Mouse (Mus musculus): ENCODE data around the gene Slc30a6. TPM values are rescaled to one million over a fixed set of nuclear protein-coding genes. Genes with fewer than 3 reads are reported as not detected.

Gene Slc30a6
- polyA plus RNA-seq, 1 experiment, result 20.7 TPM

GRCm38 (mm10) chr17:74431481-74431880 lies 36.1 kb downstream of the Slc30a6 start:
- Histone ChIP-seq H3K4me2 (ENCODE audit: low read depth) (no peak overlapping the region), H3K36me3 (ENCODE audit: control insufficient read depth, insufficient read depth) (no peaks in the 10 kb centered on the region), H3ac (ENCODE audit: control insufficient read depth, insufficient read length) (no peak overlapping the region), H3K4me3 (no peak overlapping the region), H3K79me2 (ENCODE audit: control insufficient read depth, insufficient read depth) (no peaks in the 10 kb centered on the region), H3K27me3 (ENCODE audit: control insufficient read depth, insufficient read depth, insufficient read length) (no peaks in the 10 kb centered on the region)
- TF ChIP-seq POLR2AphosphoS2 (IDR thresholded peaks at IDR 0.05; ENCODE audit: insufficient read length, low read depth) (no peak), POLR2A (IDR thresholded peaks at IDR 0.05; ENCODE audit: insufficient read length, low read depth) (no peak), SRF (IDR thresholded peaks at IDR 0.05; ENCODE audit: control insufficient read depth, insufficient read length, low read depth) (no peak), CEBPB (IDR thresholded peaks at IDR 0.05; ENCODE audit: insufficient read depth, poor library complexity, severe bottlenecking) (no peak), TCF3 (IDR thresholded peaks at IDR 0.05; ENCODE audit: insufficient read length, low read depth) (no peak), MYOD1 (IDR thresholded peaks at IDR 0.05; ENCODE audit: control insufficient read depth in 1 of 3, insufficient read length in 2 of 3, low read depth in 2 of 3) (no peak), MAX (IDR thresholded peaks at IDR 0.05; ENCODE audit: low read depth) (no peak), REST (IDR thresholded peaks at IDR 0.05; ENCODE audit: insufficient read depth, insufficient read length) (no peak), USF1 (IDR thresholded peaks at IDR 0.05; ENCODE audit: low read depth) (no peak), MYOG (IDR thresholded peaks at IDR 0.05; ENCODE audit: control insufficient read depth in 1 of 3, insufficient read depth in 1 of 3, insufficient read length in 2 of 3, low read depth in 2 of 3) (no peak), TCF12 (IDR thresholded peaks at IDR 0.05; ENCODE audit: insufficient read depth, poor library complexity, severe bottlenecking) (no peak), E2F4 (IDR thresholded peaks at IDR 0.05; ENCODE audit: insufficient read depth) (no peak)

GRCm38 (mm10) chr17:74432631-74433030 lies 37.2 kb downstream of the Slc30a6 start:
- no peak overlapping the region for H3ac ChIP-seq (ENCODE audit: control insufficient read depth, insufficient read length)
- H3K4me2 ChIP-seq (ENCODE audit: low read depth), result no peak overlapping the region
- no peak for TF ChIP-seq POLR2AphosphoS2 (IDR thresholded peaks at IDR 0.05; ENCODE audit: insufficient read length, low read depth)
- TF ChIP-seq E2F4 (IDR thresholded peaks at IDR 0.05; ENCODE audit: insufficient read depth), result no peak
- TF ChIP-seq CEBPB (IDR thresholded peaks at IDR 0.05; ENCODE audit: insufficient read depth, poor library complexity, severe bottlenecking), result no peak
- no peak for TF ChIP-seq REST (IDR thresholded peaks at IDR 0.05; ENCODE audit: insufficient read depth, insufficient read length)
- TF ChIP-seq MAX (IDR thresholded peaks at IDR 0.05; ENCODE audit: low read depth), result no peak
- TF ChIP-seq MYOG (IDR thresholded peaks at IDR 0.05; ENCODE audit: control insufficient read depth in 1 of 3, insufficient read depth in 1 of 3, insufficient read length in 2 of 3, low read depth in 2 of 3), result no peak
- TF ChIP-seq POLR2A (IDR thresholded peaks at IDR 0.05; ENCODE audit: insufficient read length, low read depth), result no peak
- no peaks in the 10 kb centered on the region for H3K36me3 ChIP-seq (ENCODE audit: control insufficient read depth, insufficient read depth)
- H3K4me3 ChIP-seq, result no peak overlapping the region
- H3K27me3 ChIP-seq (ENCODE audit: control insufficient read depth, insufficient read depth, insufficient read length), result no peaks in the 10 kb centered on the region
- no peaks in the 10 kb centered on the region for H3K79me2 ChIP-seq (ENCODE audit: control insufficient read depth, insufficient read depth)

GRCm38 (mm10) chr17:74437762-74438161 lies 42.4 kb downstream of the Slc30a6 start:
- no peaks in the 10 kb centered on the region for H3K27me3 ChIP-seq (ENCODE audit: control insufficient read depth, insufficient read depth, insufficient read length)
- H3K36me3 ChIP-seq (ENCODE audit: control insufficient read depth, insufficient read depth), result no peaks in the 10 kb centered on the region
- H3K79me2 ChIP-seq (ENCODE audit: control insufficient read depth, insufficient read depth), result no peaks in the 10 kb centered on the region
- no peak overlapping the region for H3K4me3 ChIP-seq
- H3ac ChIP-seq (ENCODE audit: control insufficient read depth, insufficient read length), result no peak overlapping the region
- no peak overlapping the region for H3K4me2 ChIP-seq (ENCODE audit: low read depth)
- no peak for TF ChIP-seq MYOG (IDR thresholded peaks at IDR 0.05; ENCODE audit: control insufficient read depth in 1 of 3, insufficient read depth in 1 of 3, insufficient read length in 2 of 3, low read depth in 2 of 3)
- no peak for TF ChIP-seq REST (IDR thresholded peaks at IDR 0.05; ENCODE audit: insufficient read depth, insufficient read length)
- TF ChIP-seq POLR2A (IDR thresholded peaks at IDR 0.05; ENCODE audit: insufficient read length, low read depth), result no peak
- TF ChIP-seq MAX (IDR thresholded peaks at IDR 0.05; ENCODE audit: low read depth), result no peak

GRCm38 (mm10) chr17:74440486-74440885 lies 45.1 kb downstream of the Slc30a6 start:
- Histone ChIP-seq H3K36me3 (ENCODE audit: control insufficient read depth, insufficient read depth) (no peaks in the 10 kb centered on the region), H3K4me3 (no peak overlapping the region), H3ac (ENCODE audit: control insufficient read depth, insufficient read length) (no peak overlapping the region), H3K27me3 (ENCODE audit: control insufficient read depth, insufficient read depth, insufficient read length) (peaks cover 4% of the 10 kb centered on the region), H3K79me2 (ENCODE audit: control insufficient read depth, insufficient read depth) (no peaks in the 10 kb centered on the region), H3K4me2 (ENCODE audit: low read depth) (no peak overlapping the region)
- TF ChIP-seq POLR2A (IDR thresholded peaks at IDR 0.05; ENCODE audit: insufficient read length, low read depth) (no peak), REST (IDR thresholded peaks at IDR 0.05; ENCODE audit: insufficient read depth, insufficient read length) (no peak), MYOD1 (IDR thresholded peaks at IDR 0.05; ENCODE audit: control insufficient read depth in 1 of 3, insufficient read length in 2 of 3, low read depth in 2 of 3) (no peak), POLR2AphosphoS2 (IDR thresholded peaks at IDR 0.05; ENCODE audit: insufficient read length, low read depth) (no peak), SRF (IDR thresholded peaks at IDR 0.05; ENCODE audit: control insufficient read depth, insufficient read length, low read depth) (no peak), MYOG (IDR thresholded peaks at IDR 0.05; ENCODE audit: control insufficient read depth in 1 of 3, insufficient read depth in 1 of 3, insufficient read length in 2 of 3, low read depth in 2 of 3) (no peak), TCF3 (IDR thresholded peaks at IDR 0.05; ENCODE audit: insufficient read length, low read depth) (no peak), USF1 (IDR thresholded peaks at IDR 0.05; ENCODE audit: low read depth) (no peak), TCF12 (IDR thresholded peaks at IDR 0.05; ENCODE audit: insufficient read depth, poor library complexity, severe bottlenecking) (no peak), CEBPB (IDR thresholded peaks at IDR 0.05; ENCODE audit: insufficient read depth, poor library complexity, severe bottlenecking) (no peak), MAX (IDR thresholded peaks at IDR 0.05; ENCODE audit: low read depth) (no peak), E2F4 (IDR thresholded peaks at IDR 0.05; ENCODE audit: insufficient read depth) (no peak)

- Histone ChIP-seq H3K79me2 (ENCODE audit: control insufficient read depth, insufficient read depth) (no peaks in the 10 kb centered on the region), H3K4me2 (ENCODE audit: low read depth) (no peak overlapping the region), H3K36me3 (ENCODE audit: control insufficient read depth, insufficient read depth) (no peaks in the 10 kb centered on the region), H3K4me3 (no peak overlapping the region), H3ac (ENCODE audit: control insufficient read depth, insufficient read length) (no peak overlapping the region), H3K27me3 (ENCODE audit: control insufficient read depth, insufficient read depth, insufficient read length) (peaks cover 24% of the 10 kb centered on the region)
- no peak for TF ChIP-seq USF1 (IDR thresholded peaks at IDR 0.05; ENCODE audit: low read depth)
- no peak for TF ChIP-seq MYOD1 (IDR thresholded peaks at IDR 0.05; ENCODE audit: control insufficient read depth in 1 of 3, insufficient read length in 2 of 3, low read depth in 2 of 3)
- TF ChIP-seq TCF3 (IDR thresholded peaks at IDR 0.05; ENCODE audit: insufficient read length, low read depth), result no peak
- TF ChIP-seq SRF (IDR thresholded peaks at IDR 0.05; ENCODE audit: control insufficient read depth, insufficient read length, low read depth), result no peak
- TF ChIP-seq REST (IDR thresholded peaks at IDR 0.05; ENCODE audit: insufficient read depth, insufficient read length), result no peak
- TF ChIP-seq POLR2AphosphoS2 (IDR thresholded peaks at IDR 0.05; ENCODE audit: insufficient read length, low read depth), result no peak
- no peak for TF ChIP-seq POLR2A (IDR thresholded peaks at IDR 0.05; ENCODE audit: insufficient read length, low read depth)
- no peak for TF ChIP-seq E2F4 (IDR thresholded peaks at IDR 0.05; ENCODE audit: insufficient read depth)
- TF ChIP-seq TCF12 (IDR thresholded peaks at IDR 0.05; ENCODE audit: insufficient read depth, poor library complexity, severe bottlenecking), result no peak
- no peak for TF ChIP-seq MYOG (IDR thresholded peaks at IDR 0.05; ENCODE audit: control insufficient read depth in 1 of 3, insufficient read depth in 1 of 3, insufficient read length in 2 of 3, low read depth in 2 of 3)
- TF ChIP-seq MAX (IDR thresholded peaks at IDR 0.05; ENCODE audit: low read depth), result no peak
- TF ChIP-seq CEBPB (IDR thresholded peaks at IDR 0.05; ENCODE audit: insufficient read depth, poor library complexity, severe bottlenecking), result no peak
Measured at GRCm38 (mm10) chr17:74449776-74450175, 54.4 kb downstream of the Slc30a6 start.
